Mouse (Mus musculus) spleen, adult 2 months (tissue): ENCODE measurements around the gene Cit.

Experiments used
- CTCF ChIP-seq: fragments of 200-500 bp; IDR thresholded peaks from 2 replicates; pipeline ENCODE4 v1.5.1; 2011; ENCODE audit warnings: mild to moderate bottlenecking, inconsistent platforms; ENCODE audit not compliant: insufficient read depth, insufficient read length, insufficient replicate concordance; ENCODE audit errors: extremely low read depth
- POLR2A ChIP-seq: fragments of 200-500 bp; IDR thresholded peaks from 2 replicates; pipeline ENCODE4 v1.6.1; 2011; ENCODE audit warnings: low read depth, low read length, inconsistent platforms

DNA sequence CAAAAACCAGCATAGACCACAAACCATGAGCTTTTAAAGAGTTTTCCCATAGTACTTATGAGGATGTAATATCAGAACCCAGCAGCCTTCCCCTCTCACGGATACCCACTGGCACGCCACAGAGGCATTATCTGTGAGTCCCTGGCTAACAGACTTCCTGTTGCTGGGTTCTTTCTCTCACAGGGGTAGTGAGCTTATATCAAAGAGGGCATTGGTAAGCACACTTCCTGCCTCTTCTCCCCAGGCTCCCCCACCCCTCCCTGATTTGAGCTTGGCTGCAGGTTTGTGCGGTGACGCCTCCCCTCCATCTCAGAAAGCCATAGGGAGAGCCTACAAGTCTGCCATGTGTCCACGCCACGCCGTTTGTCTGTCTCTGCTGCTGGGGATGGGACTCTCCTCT lies 184.0 kb downstream of the Cit start:
- TF ChIP-seq CTCF (no peak), POLR2A (peak; percentile 28; the same call in 1 of the 2 replicates)
